Mouse (Mus musculus): ENCODE results near the gene Alx1. TPM values are rescaled to one million over a fixed set of nuclear protein-coding genes. Genes with fewer than 3 reads are reported as not detected.

Alx1 gene
- not detected for total RNA-seq (2021)
- long read RNA-seq, experiment 1: 0 reads
- long read RNA-seq, experiment 2: 0 reads

GRCm38 (mm10) chr10:103029730-103030490, at the start of gene Alx1:
Alx1 (minus strand) TSS chr10:103030215.
- peak in 1 of 2 experiments; percentile 3 for DNase-seq

GRCm38 (mm10) chr10:103049593-103049992, 19.6 kb upstream of the Alx1 start:
- DNase-seq: no peak

- no peak for DNase-seq
Observed at GRCm38 (mm10) chr10:103046623-103047022, 16.6 kb upstream of the Alx1 start.

- no peak for DNase-seq
Observed at GRCm38 (mm10) chr10:103045019-103045418, 15.0 kb upstream of the Alx1 start.

- DNase-seq: no peak
Observed at GRCm38 (mm10) chr10:103035002-103035640, 5.1 kb upstream of the Alx1 start.

- no peak for DNase-seq
Observed at GRCm38 (mm10) chr10:103030931-103031330, 916 bp upstream of the Alx1 start.

- no peak for DNase-seq
Observed at GRCm38 (mm10) chr10:103029132-103029729, 784 bp downstream of the Alx1 start.

GRCm38 (mm10) chr10:103028253-103029131, 1.5 kb downstream of the Alx1 start:
- DNase-seq: peak in 1 of 2 experiments; percentile 5

- DNase-seq: no peak
Observed at GRCm38 (mm10) chr10:103027931-103028252, 2.1 kb downstream of the Alx1 start.

GRCm38 (mm10) chr10:103027226-103027930, 2.6 kb downstream of the Alx1 start:
- DNase-seq: no peak

GRCm38 (mm10) chr10:103026636-103027225, 3.3 kb downstream of the Alx1 start:
- no peak for DNase-seq

GRCm38 (mm10) chr10:103002556-103002955, 27.5 kb downstream of the Alx1 start:
- no peak for DNase-seq

GRCm38 (mm10) chr10:103000902-103001301, 29.1 kb downstream of the Alx1 start:
- no peak for DNase-seq

- no peak for DNase-seq
Observed at GRCm38 (mm10) chr10:102999584-102999983, 30.4 kb downstream of the Alx1 start.

- DNase-seq: no peak
Observed at GRCm38 (mm10) chr10:102975106-102975505, 54.9 kb downstream of the Alx1 start.

- DNase-seq: no peak
Observed at GRCm38 (mm10) chr10:102959602-102960001, 70.4 kb downstream of the Alx1 start.

Other genes with a start within 250 kb of the Alx1 start
- under 1 TPM; 0.30 TPM for gene Lrriq1, start 206.1 kb upstream of the Alx1 start, total RNA-seq (2021)